In genomic region chr5:115040756-115041155, GRCm38 (mm10) we compare ENCODE assay signal across 12 mouse cellular contexts. TPM values are rescaled to one million over a fixed set of nuclear protein-coding genes. Genes with fewer than 3 reads are reported as not detected.
DNase-seq lines count a peak whose midpoint lies in the region; ATAC-seq and TF ChIP-seq lines count a peak whose summit lies in the region.
"Had no signal": no experiment of that assay in that cellular context is flagged by ENCODE, and none has a peak within 500 bp of the region (broad histone marks: within the 10 kb centered on the region; RNA-seq: fewer than 3 reads in every experiment).

No protein-coding gene starts in this region.

- H3K4me3 ChIP-seq in liver, adult 2 months (ENCODE audit: insufficient read depth, low read depth, low read length), result no peak overlapping the region
- no peak overlapping the region for H3K4me3 ChIP-seq in liver, postnatal 0 days (ENCODE audit: low read depth, low read length)
- H3K4me3 ChIP-seq: midbrain, embryonic 12.5 days had no signal

- no peak for TF ChIP-seq CTCF in liver, adult 2 months (IDR thresholded peaks at IDR 0.05; ENCODE audit: low read depth, low read length)
- TF ChIP-seq CTCF in liver, postnatal 0 days (IDR thresholded peaks at IDR 0.05; ENCODE audit: low read depth), result no peak

- H3K9ac ChIP-seq in liver, adult 2 months (ENCODE audit: low read depth, low read length), result no peak overlapping the region
- H3K9ac ChIP-seq in liver, postnatal 0 days (replicated peaks), result no peak overlapping the region
- H3K9ac ChIP-seq: midbrain, embryonic 12.5 days had no signal

- WGBS in liver, adult 2 months, result 2% methylated on average over 4 of the region's 4 CpGs
- WGBS in liver, postnatal 0 days (ENCODE audit: insufficient replicate concordance), result 54% methylated on average over 4 of the region's 4 CpGs

- no peaks in the 10 kb centered on the region for H3K36me3 ChIP-seq in liver, adult 2 months (ENCODE audit: control insufficient read depth, insufficient read depth, low read length)
- no peaks in the 10 kb centered on the region for H3K36me3 ChIP-seq in liver, postnatal 0 days (replicated peaks; ENCODE audit: insufficient read depth, low read length)

- no peak for ATAC-seq in liver, postnatal 0 days
- no peak for ATAC-seq in frontal cortex, adult (ENCODE audit: low TSS enrichment)

- TF ChIP-seq POLR2A in liver, adult 2 months (IDR thresholded peaks at IDR 0.05; ENCODE audit: extremely low read depth, insufficient read depth, low read length), result no peak

- H3K4me1 ChIP-seq in liver, adult 2 months (ENCODE audit: control insufficient read depth, insufficient read depth, low read length), result peaks cover 3% of the 10 kb centered on the region; the same call in 1 of the 2 replicates
- H3K4me1 ChIP-seq in liver, postnatal 0 days (ENCODE audit: insufficient read depth), result peaks cover 9% of the 10 kb centered on the region

- TF ChIP-seq EP300 in liver, postnatal 0 days (IDR thresholded peaks at IDR 0.05; ENCODE audit: low read depth), result no peak

- no peaks in the 10 kb centered on the region for H3K9me3 ChIP-seq in liver, postnatal 0 days (ENCODE audit: low read length)
- H3K9me3 ChIP-seq: midbrain, embryonic 12.5 days had no signal

- peak; percentile 54 for DNase-seq in adrenal gland, postnatal 14 days
- DNase-seq in adrenal gland, adult 18-20 months (ENCODE audit: low spot score in 2 of 2), result no peak
- DNase-seq in liver, adult 2 months (ENCODE audit: extremely low read depth, low read depth, low spot score), result peak; percentile 90
- DNase-seq in liver, postnatal 0 days, result no peak
- peak; percentile 59 for DNase-seq in gastrocnemius, postnatal 25 days
- peak; percentile 53 for DNase-seq in lung, postnatal 14 days
- no peak for DNase-seq in spleen, postnatal 36 days (ENCODE audit: low spot score in 2 of 2)
- DNase-seq: embryo, embryonic 11 days had no signal

- H3K4me2 ChIP-seq in liver, postnatal 0 days (ENCODE audit: low read depth, low read length), result no peak overlapping the region
- H3K4me2 ChIP-seq: midbrain, embryonic 12.5 days had no signal

- no peaks in the 10 kb centered on the region for H3K27me3 ChIP-seq in liver, adult 2 months (ENCODE audit: control insufficient read depth, insufficient read depth, low read length)
- no peaks in the 10 kb centered on the region for H3K27me3 ChIP-seq in liver, postnatal 0 days (ENCODE audit: insufficient read depth, low read length)
- H3K27me3 ChIP-seq: midbrain, embryonic 12.5 days had no signal

- H3K79me2 ChIP-seq in liver, adult 2 months (ENCODE audit: control insufficient read depth, insufficient read depth, low read length), result peaks cover 33% of the 10 kb centered on the region

- no peak overlapping the region for H3K27ac ChIP-seq in liver, adult 2 months (replicated peaks; ENCODE audit: insufficient read depth, low read depth, low read length)
- no peak overlapping the region for H3K27ac ChIP-seq in liver, postnatal 0 days (ENCODE audit: low read depth)
- H3K27ac ChIP-seq: midbrain, embryonic 12.5 days had no signal

RNA-seq across cellular contexts. Expression of gene Sppl3, which starts 29.8 kb away (rescaled TPM):
- 54.8 and 59.2 TPM in 2 replicates for total RNA-seq in adrenal gland, postnatal 14 days (2021)
- total RNA-seq in adrenal gland, adult 18-20 months (2021), result 10 to 100 TPM; 40.0 to 44.0 TPM
- total RNA-seq in liver, adult 2 months (2014; rRNA removed), result 8.7 and 13.1 TPM in 2 replicates
- 23.7 and 24.0 TPM in 2 replicates for polyA plus RNA-seq in liver, adult 2 months (2012; rRNA removed)
- 9.2 and 11.5 TPM in 2 replicates for polyA plus RNA-seq in liver, postnatal 0 days (2015; fragmentation: Nextera tagmentation; extraction: Ambion mirVana)
- total RNA-seq in gastrocnemius, postnatal 25 days (2021), result 10 to 100 TPM; 19.6 to 20.3 TPM

RNA-seq across cellular contexts. Expression of gene Gm10401, which starts 57.3 kb away (rescaled TPM):
- total RNA-seq in adrenal gland, postnatal 14 days (2021), result not detected in 2 replicates
- total RNA-seq in adrenal gland, adult 18-20 months (2021), result not detected
- not detected in 2 replicates for total RNA-seq in liver, adult 2 months (2014; rRNA removed)
- polyA plus RNA-seq in liver, adult 2 months (2012; rRNA removed), result 0.17 TPM in 1 of 2 replicates, not detected in the other
- polyA plus RNA-seq in liver, postnatal 0 days (2015; fragmentation: Nextera tagmentation; extraction: Ambion mirVana), result 6.0 and 6.6 TPM in 2 replicates
- not detected for total RNA-seq in gastrocnemius, postnatal 25 days (2021)
- total RNA-seq: gastrocnemius, postnatal 4 days; left cerebral cortex, adult 18-20 months had no signal

Comparison
In these comparisons a context has a peak if more than half of its experiments do, and no peak if none do; other contexts are left out.
1. DNase-seq: peak in adrenal gland, postnatal 14 days (single experiment), liver, adult 2 months (single experiment), gastrocnemius, postnatal 25 days (single experiment) and lung, postnatal 14 days (single experiment); none in adrenal gland, adult 18-20 months (0 of 2), liver, postnatal 0 days (single experiment) and spleen, postnatal 36 days (0 of 2).